Mouse (Mus musculus): Measurements from ENCODE around the gene Micu2.
"Not testable (repeated sequence)": the region's sequence is repeated elsewhere in the genome, so short reads cannot be mapped to it uniquely, and the experiment has no call there.

Gene Micu2

DNA sequence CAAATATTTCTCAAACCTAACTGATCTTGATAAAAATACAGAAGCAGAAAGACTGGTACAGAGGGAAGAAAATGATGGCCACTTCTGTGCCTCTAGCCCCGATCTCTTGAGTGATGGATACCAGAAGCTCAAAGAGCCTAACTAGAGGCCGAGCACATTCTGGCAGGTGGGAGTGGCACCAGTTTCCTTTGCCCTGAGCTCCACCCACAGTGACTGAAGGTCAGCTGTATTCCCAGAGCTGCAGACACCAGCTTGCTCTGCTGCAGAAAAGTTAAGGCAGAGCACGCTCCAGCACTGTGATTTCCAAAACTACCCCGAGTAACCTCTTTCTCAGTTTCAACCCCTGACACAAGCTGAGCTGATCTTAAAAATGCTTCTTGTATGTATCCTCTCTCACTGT, 37.2 kb downstream of the Micu2 start:
- DNase-seq (ENCODE audit: low spot score), result no peak

DNA sequence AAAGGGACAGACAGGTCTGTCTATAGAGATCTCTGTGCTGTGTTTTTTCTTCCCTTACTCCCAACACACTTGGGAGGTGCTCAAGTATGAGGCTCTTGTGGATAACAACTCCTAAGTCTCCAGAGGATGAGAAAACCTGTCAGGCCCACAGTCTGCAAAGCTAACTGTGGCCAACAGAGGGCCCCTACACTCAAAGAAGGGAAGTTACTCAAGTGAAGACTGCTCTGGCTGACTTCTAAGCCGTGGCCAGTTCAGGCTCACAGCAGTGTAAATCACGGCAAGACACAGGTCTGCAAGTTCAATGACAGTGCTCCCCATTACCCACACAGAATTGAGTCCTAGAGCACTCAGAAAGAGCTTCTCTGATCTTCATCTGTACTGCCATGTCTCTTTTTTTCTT, 48.0 kb downstream of the Micu2 start:
- DNase-seq (ENCODE audit: low spot score), result no peak

DNA sequence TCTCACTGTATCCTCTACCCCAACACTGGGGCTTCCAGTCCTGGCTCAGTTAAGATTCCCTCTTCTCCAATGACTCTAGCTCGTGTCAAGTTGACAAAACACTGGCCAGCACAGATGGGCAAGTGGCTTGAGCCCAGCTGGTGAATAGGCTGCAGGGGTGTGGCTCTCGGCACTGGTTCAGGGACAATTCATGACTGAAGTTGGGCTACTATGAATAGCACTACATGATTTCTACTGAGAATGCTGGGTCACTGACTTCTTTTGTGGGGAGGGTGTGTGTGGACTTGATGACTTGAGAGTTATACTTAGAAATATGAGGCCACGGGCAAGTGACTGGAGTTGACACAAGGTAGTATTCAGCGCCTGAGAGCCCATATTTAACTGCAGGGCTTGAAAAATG, 53.2 kb downstream of the Micu2 start:
- DNase-seq (ENCODE audit: low spot score), result no peak

DNA sequence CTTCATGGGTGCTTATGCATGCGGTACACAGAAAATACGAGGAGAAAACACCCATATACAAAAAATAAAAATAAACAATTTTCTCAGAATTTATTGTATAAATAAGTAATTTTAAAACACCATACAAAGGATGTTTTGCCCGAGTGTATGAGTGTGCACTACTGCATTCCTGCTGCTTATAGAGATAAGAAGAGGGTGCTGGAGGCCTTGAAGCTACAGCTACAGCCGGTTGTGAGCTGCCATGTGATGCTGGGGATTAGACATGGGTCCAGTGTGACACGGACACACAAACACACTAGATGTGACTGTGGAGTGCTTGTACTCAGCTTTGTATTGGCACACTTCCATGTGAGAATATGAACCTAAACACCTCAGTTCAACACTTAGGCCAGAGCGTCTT, 61.8 kb downstream of the Micu2 start:
- no peak for DNase-seq (ENCODE audit: low spot score)

DNA sequence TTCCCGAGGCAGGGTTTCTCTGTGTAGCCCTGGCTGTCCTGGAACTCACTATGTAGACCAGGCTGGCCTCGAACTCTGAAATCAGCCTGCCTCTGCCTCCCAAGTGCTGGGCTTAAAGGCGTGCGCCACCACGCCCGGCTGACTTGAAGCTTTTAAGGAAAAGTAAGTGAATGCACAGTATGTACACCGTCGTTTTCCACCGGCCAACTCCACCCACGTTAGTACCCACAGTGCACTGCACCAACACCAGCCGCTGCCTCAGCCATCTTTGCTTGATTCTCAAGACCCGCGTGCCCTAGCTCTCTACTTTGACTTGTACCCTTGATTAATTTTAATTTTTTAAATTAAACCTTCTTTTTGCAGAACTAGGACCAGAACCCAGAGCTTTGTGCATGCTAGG, 64.4 kb downstream of the Micu2 start:
- DNase-seq (ENCODE audit: low spot score), result no peak

DNA sequence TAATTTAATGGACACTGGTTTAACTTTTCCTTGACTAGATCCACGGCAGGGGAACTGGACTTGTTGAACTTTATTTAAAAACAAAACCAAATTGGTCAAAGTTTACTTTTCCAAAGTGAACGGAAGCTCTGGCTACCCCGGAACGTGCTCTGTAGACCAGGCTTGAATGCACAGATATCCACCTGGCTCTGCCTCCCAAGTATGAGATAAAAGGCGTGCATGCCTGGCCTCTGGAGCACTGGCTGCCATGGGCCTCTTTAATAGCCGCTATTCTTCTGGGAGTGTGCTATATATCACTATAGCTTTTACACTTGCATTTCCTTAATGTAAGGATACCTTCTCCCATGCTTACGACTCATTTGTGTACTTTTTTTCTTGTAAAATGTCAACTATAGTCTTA, 65.5 kb downstream of the Micu2 start:
- no peak for DNase-seq (ENCODE audit: low spot score)

DNA sequence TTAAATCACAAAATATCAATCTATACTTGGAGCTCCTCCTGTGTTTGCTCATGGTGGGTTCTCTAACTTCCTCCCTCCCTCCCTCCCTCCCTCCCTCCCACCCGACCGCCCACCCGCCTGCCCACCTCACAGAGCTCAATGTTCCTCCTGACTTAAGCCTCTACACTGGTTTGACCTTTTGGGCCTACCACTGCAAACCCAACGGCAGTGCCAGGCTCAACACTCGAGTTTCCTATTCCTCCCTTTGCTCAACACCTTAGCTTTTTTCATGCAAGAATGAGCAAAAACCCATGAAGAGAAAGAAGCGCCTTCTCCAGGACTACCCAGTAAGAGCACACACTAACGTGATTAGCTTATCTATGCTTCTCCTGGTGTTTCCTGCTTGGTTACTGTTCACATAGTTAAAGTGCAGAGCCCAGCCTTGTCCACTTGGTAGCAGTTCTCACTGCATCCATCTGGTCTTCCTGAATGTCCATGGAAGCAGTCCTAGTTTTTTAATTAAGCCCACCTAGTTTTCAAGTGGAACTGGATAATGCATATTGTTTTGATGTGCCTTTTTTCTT, 66.1 kb downstream of the Micu2 start:
- no peak for DNase-seq (ENCODE audit: low spot score)

DNA sequence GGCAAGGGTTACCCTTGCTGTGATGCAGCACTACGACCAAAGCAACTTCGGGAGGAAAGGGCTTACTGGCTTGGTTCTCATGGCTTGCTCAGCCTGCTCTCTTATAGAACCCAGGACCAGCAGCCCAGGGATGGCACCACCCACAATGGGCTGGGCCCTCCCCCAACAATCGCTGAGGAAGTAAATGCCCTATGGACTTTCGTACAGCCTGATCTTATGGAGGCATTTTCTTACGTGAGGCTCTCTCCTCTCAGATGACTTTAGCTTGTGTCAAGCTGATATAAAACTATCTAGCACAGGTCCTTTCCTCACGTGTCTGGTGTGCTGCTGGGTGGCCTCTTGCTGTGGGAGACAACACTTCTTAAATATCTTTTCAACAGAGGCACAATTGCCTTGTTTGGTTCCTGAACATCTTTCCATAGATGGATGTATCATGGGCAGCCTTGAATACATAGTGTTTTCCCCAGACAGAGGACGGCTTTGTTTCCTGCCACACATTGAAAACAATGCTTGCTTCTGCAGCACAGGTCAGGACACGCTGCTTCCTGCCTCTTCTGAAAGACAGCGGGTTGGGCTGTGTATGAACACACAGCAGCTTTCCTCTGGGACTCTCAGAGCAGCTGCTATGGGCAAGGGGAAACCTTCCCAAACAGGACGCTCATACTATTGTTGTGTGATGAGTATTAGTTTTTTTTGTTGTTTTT, 77.5 kb downstream of the Micu2 start:
- DNase-seq (ENCODE audit: low spot score), result peak; percentile 38

DNA sequence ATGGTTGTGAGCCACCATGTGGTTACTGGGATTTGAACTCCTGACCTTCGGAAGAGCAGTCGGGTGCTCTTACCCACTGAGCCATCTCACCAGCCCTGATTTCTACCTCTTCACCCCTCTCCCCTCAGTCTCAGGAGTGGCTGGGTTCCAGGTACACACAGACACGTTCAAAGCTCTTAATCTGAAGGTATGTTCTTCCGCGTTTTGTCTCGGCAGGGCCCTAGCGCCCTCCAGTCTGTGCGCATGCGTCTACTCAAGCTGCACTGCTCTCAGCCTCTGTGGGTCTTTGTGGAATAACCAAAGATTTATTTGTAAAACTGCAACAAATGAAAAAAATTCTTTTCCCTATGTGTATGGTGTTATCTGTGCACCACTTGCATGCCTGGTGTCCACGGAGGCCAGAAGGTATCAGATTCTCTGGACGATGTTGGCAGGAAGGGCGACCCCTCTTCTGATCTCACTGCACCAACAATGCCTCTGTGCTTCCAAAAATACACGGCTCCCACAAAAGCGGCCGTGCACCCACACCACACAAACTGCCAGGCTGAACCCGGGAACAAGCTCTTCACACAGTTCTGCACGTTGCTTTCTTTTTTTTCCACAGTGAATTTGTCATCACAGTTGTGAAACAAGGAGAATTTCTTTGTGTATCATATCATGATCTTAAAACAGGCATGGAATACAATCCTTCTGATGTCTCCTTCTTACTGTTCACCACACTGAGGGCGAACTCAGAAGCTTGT, 78.3 kb downstream of the Micu2 start:
- no peak for DNase-seq (ENCODE audit: low spot score)

DNA sequence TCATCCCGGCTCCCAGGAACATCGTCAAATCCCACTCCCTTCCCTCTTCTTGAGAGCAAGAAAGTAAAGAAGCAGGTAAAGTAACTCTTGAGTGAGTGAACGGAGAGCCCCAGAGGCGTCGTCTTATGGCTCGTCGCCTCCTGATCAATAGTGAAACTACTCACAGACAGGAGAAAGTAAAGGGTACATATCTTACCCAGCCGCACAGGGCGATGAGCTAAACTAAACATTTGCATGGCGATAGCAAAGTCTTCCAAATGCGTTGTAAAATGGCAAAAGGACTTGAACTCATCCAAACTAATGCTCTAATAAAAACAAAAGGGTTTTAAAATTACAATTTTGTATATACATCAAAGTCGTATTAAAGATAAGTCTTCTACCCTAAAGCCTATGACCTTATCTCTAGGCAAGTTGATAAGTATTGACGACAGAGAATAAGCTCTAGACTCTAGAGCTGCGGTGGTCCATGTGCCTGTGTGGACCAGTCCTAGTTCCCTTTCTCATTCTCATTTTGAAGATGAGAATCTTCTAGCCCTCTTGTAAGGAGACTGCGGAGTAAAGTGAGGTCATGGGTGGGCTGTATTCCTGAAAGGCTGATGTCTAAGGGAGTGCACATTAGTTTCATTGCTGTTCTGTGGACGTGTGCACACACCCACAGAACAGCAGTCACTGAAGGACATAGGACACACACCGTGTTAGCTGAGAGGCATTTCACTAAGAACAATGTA, 79.8 kb downstream of the Micu2 start:
- DNase-seq (ENCODE audit: low spot score), result no peak

DNA sequence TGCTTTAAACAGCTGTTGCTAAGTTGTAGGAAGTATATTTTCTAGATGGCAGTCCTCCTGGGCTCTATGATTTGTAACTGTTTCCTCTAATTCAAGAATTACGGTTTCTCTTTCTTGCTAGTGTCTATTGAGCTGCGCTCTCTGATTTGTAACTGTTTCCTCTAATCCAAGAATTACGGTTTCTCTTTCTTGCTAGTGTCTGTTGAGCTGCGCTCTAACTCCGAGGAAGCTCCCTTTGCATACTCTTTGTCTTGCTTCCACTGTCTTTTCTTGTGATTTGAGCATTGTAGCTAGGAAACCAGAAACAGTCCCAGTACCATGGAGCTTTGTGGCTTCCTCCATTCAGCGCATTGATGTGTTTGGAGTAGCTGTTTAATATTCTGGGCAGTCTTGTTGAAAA, 83.7 kb downstream of the Micu2 start:
- DNase-seq (ENCODE audit: low spot score), result no peak

DNA sequence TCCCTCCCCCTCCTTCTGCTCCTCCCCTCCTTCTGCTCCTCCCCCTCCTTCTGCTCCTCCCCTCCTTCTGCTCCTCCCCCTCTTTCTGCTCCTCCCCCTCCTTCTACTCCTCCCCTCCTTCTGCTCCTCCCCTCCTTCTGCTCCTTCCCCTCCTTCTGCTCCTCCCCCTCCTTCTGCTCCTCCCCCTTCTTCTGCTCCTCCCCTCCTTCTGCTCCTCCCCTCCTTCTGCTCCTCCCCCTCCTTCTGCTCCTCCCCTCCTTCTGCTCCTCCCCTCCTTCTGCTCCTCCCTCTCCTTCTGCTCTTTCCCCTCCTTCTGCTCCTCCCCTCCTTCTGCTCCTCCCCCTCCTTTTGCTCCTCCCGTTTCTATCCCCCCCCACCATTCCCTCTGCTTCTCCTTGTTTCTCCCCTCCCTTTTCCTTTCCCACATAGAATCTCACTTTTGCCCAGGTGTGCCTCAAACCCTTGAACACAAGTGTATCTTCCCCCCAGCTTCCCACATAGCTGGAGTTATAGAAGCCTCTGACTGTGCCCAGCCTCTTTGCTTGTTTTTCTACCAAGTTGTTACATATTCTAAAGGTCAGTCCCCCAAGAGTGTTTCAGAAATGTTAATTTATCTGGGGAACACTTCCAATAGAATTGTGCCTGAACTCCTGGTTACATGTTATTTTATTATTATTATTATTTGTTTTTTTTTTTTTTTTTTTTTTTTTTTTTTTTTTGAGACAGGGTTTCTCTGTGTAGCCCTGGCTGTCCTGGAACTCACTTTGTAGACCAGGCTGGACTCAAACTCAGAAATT, 86.7 kb downstream of the Micu2 start:
- DNase-seq (ENCODE audit: low spot score), result not testable (repeated sequence)

DNA sequence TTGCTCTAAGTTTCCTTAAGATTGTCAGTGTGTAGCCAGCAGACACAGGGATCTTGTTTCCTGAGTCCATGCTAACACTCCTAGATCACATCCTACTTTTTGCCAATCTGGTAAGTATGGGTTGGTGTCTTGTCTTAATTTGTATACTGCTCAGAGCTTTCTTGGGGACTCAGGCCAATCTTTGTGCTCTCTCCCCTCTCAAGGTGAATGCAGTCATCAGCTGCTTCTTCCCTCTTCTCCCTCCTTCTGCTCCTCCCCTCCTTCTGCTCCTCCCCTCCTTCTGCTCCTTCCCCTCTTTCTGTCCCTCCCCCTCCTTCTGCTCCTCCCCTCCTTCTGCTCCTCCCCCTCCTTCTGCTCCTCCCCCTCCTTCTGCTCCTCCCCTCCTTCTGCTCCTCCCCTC, 87.3 kb downstream of the Micu2 start:
- DNase-seq (ENCODE audit: low spot score), result not testable (repeated sequence)

DNA sequence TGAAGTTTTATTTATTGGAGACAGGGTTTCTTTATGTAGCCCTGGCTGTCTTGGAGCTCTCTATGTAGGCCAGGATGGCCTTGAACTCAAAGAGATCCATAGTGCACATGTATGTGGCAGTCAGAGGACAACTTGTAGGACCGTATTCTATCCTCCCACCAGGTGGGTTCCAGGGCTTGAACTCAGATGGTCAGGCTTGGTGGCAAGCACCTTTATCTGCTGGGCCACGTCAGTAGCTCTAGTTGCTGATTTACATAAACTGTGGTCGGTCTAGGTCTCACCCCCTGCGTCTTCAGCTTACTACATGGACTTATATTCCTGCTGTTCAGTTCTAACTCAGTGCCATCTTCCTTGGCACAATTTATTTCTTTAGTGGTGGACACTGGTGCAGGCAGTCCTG, 87.7 kb downstream of the Micu2 start:
- no peak for DNase-seq (ENCODE audit: low spot score)

DNA sequence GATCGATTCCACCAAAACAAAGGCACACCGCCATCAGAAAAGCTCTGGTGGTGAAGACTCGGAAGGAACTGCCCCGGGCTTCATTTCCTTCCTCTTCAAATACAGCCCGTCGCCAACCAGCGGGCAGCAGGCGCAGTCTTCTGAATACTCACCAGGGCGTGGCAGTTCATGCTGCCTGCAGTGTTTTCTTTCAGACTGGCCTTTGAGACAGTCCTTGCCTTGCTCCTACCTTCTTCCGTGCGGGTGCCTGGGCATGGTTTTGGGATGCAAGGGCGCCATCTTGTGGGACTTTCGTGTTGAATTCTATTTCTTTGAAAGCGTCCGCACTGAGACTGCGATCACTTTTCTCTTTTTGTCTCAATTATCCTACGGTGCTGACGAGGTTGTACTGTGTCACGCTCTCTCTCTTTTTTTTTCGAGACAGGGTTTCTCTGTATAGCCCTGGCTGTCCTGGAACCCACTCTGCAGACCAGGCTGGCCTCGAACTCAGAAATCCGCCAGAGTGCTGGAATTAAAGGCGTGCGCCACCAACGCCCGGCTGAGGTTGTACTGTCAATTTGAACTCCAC, 88.5 kb downstream of the Micu2 start:
- DNase-seq (ENCODE audit: low spot score), result peak; percentile 77

DNA sequence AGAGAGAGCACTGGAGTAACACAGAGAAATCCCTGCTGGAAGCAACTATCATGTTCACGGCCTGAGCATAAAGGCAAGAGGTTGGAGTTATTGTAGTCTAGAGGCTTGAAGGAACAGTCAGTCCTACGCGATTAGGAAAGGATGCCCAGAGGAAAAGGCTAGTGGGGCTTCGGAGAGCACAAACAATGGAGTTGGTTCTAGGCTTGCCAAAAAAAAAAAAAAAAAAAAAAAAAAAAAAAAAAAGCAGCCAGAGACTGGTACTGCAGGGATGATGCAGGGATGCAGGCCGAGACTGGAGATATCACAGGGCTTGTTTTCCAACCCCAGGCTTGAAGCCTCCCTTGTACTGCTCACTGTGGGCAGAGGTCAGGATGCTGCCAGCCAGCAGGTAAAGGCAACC, 89.8 kb downstream of the Micu2 start:
- DNase-seq (ENCODE audit: low spot score), result no peak

DNA sequence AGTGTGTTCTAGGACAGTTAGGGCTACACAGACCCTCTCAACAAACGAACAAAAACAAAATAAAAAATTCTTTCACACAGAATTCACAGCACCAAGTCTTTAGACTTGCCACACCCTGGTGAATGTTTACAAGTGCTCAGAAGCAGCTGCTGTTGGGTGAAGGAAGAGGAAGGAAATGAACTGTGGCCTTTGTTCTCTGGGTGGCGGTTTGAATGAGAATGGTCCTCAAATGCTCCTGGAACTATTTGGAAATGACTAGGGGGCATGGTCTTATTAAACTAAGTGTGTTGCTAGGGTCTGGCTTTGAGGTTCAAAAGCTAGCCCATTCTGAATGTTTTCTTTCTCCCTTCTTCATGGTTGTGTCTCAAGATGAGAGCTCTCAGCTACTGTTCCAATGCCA, 90.6 kb downstream of the Micu2 start:
- DNase-seq (ENCODE audit: low spot score), result no peak

DNA sequence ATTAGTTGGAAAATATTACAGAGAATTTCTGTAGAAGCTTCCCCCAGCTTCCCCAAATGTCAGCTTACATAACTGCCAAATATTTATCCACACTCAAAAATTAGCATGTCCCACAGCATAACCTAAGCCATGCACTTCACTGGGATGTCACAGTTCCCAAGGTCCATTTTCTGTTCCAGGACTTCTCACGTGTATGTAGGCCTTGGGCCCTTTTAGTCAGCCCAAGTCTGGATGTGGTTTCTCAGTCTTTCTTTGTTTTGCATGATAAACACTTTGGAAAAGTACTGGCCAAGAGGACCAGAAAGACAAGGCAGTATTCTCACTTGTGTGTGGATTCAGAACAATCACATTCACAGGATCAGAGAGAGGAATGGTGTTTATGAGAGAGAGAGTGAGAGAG, 97.1 kb downstream of the Micu2 start:
- DNase-seq (ENCODE audit: low spot score), result no peak

DNA sequence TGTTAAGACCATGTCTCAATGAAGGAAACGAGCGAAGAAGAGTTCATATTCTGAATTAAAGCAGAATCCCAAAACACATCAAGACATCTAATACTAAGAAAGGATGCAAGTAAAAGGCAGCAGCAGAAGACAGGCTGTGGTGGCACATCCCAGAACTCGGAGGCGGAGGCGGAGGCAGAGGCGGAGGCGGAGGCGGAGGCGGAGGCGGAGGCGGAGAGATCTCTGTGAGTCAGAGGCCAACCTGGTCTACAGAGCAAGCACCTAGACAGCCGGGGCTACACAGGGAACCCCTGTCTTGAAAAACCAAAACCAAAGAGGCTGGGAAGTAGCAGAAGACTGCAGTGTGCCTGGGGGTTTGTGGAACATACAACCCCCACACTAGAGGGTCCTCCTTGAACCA, 102.2 kb downstream of the Micu2 start:
- DNase-seq (ENCODE audit: low spot score), result no peak

DNA sequence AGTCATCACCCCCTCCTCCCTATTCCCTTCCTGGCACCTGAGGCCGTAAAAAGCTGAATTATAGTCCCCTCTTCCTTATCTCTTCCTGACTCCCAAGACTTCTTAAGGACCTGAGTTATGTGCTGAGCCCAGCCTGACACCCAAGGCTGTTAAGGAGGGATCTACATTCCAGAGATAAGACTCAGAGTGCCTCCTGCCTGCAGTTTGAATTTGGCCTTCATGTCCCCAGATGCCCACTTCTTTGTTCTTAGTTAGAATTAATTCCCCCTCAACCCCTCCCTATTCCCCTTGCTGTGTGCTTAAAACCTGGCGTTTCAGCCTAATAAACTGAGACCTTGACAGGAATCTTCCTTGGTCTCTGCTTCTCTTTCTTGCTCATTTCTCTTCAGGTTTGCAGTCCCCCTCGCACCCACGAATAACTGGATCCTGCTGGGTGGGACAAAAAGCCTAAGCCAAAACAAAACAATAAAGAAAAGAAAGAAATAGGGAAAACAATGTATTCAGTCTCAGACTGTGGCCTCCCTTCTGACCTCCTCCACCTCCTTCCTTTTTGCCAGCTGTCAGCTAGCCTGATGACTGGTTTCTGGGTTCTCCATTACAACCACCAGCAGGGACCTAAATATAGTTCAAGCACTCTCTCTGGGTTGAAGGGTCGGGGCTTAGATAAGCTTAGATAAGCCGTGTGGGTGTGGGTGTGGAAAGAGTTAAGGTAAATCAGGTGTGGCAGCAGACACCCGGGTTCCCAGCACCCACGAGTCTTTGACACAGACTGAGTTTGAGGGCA, 102.8 kb downstream of the Micu2 start:
- DNase-seq (ENCODE audit: low spot score), result not testable (repeated sequence)

DNA sequence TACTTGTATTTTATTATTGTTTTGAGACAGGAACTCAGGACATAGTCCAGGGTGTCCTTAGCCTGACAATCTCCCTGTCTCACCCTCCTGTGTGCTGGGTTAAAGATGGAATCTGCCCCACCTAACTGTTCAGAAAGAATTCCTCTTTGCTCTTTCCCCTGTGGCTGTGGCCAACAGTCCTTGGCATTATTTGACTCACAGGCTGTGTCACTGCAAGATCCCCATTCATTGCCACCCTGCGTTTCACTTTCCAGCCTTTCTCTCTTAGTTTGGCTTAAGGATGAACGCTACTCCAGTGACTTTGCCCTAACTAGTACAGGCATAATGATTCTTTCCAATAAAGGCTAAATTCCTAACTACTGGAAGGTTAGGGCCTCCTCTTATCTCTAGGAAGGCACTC, 104.7 kb downstream of the Micu2 start:
- DNase-seq (ENCODE audit: low spot score), result no peak

Data from left cerebral cortex, adult 11 months (tissue).